Mouse (Mus musculus) cerebellum, adult 2 months (tissue): ENCODE data around the gene Cyp17a1.

ENCODE experiments used
- CTCF ChIP-seq: fragments of 200-500 bp; IDR thresholded peaks from 2 replicates; pipeline ENCODE4 v1.5.1; 2011; ENCODE audit warnings: low read depth, mild to moderate bottlenecking, control low read depth, low read length, moderate library complexity, borderline replicate concordance; ENCODE audit not compliant: insufficient read depth
- POLR2A ChIP-seq: fragments of 200-500 bp; IDR thresholded peaks from 2 replicates; pipeline ENCODE4 v1.6.1; 2011; ENCODE audit warnings: low read length, control low read depth, borderline replicate concordance; ENCODE audit not compliant: insufficient read depth

DNA sequence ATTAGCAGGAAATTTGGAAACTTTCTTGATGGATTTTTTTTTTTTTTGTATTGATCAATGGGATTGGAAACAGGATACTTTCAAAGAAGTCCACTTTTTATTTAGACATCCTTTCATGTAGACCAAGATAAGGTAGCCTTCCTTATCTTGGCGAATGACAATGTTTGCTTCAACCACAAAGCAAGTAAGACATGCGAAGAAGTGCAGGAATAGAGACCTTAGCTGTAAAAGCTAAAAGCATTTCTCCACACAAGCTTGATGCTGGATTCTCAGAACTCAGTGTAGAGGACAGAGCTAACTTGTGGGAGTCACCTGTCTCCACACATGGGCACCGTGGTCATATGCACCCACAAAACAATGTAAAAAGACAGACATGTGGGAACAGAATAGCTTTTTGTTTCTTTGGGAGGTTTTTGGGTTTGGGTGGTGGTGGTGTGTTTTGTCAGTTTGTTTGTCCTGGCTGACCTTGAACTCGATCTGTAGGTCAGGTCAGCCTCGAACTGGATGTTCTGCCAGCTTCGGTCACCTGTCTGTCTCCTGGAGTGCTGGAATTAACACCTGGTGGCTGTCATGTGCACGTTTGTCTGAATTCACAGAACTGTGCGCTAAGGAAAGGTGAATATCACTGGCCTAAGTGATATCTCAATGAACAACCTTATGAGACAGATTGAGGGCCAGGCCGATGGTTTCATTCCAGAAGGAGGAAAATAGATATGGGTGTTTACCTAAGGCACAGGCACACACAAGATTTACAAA, 33.7 kb upstream of the Cyp17a1 start:
- no peak for TF ChIP-seq POLR2A
- TF ChIP-seq CTCF, result no peak
